Mouse (Mus musculus): ENCODE measurements at regions not wholly inside any gene's neighbourhood (a gene's known extent, or its start where the extent isn't known, plus 50 kb on each side); places are given as distances from the start of the nearest gene placed in this dataset.
"Not testable (repeated sequence)": the region's sequence is repeated elsewhere in the genome, so short reads cannot be mapped to it uniquely, and the experiment has no call there.

GRCm38 (mm10) chr6:109245666-109246065 lies 417.2 kb downstream of the Edem1 start:
- Histone ChIP-seq H3K4me1 (replicated peaks; ENCODE audit: low read depth, low read length) (peaks cover 14% of the 10 kb centered on the region; the same call in 1 of the 2 replicates), H3K36me3 (ENCODE audit: insufficient read depth, low read length) (no peaks in the 10 kb centered on the region), H3K4me3 (replicated peaks; ENCODE audit: low read length) (no peak overlapping the region), H3K27me3 (ENCODE audit: insufficient read depth, low read length) (peaks cover 11% of the 10 kb centered on the region; the same call in 1 of the 2 replicates), H3K9me3 (ENCODE audit: low read length) (peaks cover 21% of the 10 kb centered on the region)
- no peak for TF ChIP-seq POU5F1 (IDR thresholded peaks at IDR 0.05; ENCODE audit: borderline replicate concordance, low read length)
- TF ChIP-seq CTCF (conservative IDR thresholded peaks at IDR 0.05; ENCODE audit: low read length), result no peak
- TF ChIP-seq NANOG (IDR thresholded peaks at IDR 0.05; ENCODE audit: borderline replicate concordance, low read length), result no peak

- H3K4me3 ChIP-seq (replicated peaks; ENCODE audit: low read length); H3K36me3 ChIP-seq (ENCODE audit: insufficient read depth, low read length): not testable (repeated sequence)
- H3K9me3 ChIP-seq (ENCODE audit: low read length), result peaks cover 16% of the 10 kb centered on the region
- peaks cover 14% of the 10 kb centered on the region; the same call in 1 of the 2 replicates for H3K4me1 ChIP-seq (replicated peaks; ENCODE audit: low read depth, low read length)
- TF ChIP-seq POU5F1 (IDR thresholded peaks at IDR 0.05; ENCODE audit: borderline replicate concordance, low read length), result peak; percentile 91
- TF ChIP-seq NANOG (IDR thresholded peaks at IDR 0.05; ENCODE audit: borderline replicate concordance, low read length), result peak; percentile 96
- peaks cover 11% of the 10 kb centered on the region; the same call in 1 of the 2 replicates for H3K27me3 ChIP-seq (ENCODE audit: insufficient read depth, low read length)
These were observed 418.1 kb downstream of the Edem1 start for GRCm38 (mm10) chr6:109246510-109246909.
